Mouse (Mus musculus) forebrain, embryonic 14.5 days (tissue): ENCODE measurements at regions not wholly inside any gene's neighbourhood (a gene's known extent, or its start where the extent isn't known, plus 50 kb on each side); places are given as distances from the start of the nearest gene placed in this dataset.
"Not testable (repeated sequence)": the region's sequence is repeated elsewhere in the genome, so short reads cannot be mapped to it uniquely, and the experiment has no call there.

ENCODE experiments used
- ATAC-seq: fragments of 200-750 bp; cut with Nextera tagmentation; 2 replicates; pipeline ENCODE4 v1.8.0; 2017; ENCODE audit warnings: mild to moderate bottlenecking, moderate library complexity
- DNase-seq: peaks from one replicate; pipeline ENCODE4 v3.0.0-alpha.2; 2015; ENCODE audit warnings: low spot score
- H3K27ac ChIP-seq: fragments of 300-500 bp; sonication (generic); 2 replicates; pipeline ENCODE4 v1.5.1; 2014; ENCODE audit warnings: low read depth, mild to moderate bottlenecking, control low read depth, low read length, moderate library complexity
- H3K27me3 ChIP-seq: fragments of 300-500 bp; sonication (generic); replicated peaks from 2 replicates; pipeline ENCODE4 v1.6.1; 2014; ENCODE audit warnings: low read length, control low read depth, mixed read lengths; ENCODE audit not compliant: control insufficient read depth, insufficient read depth
- H3K36me3 ChIP-seq: fragments of 300-500 bp; sonication (generic); 2 replicates; pipeline ENCODE4 v1.6.1; 2014; ENCODE audit warnings: low read length, control low read depth; ENCODE audit not compliant: control insufficient read depth, insufficient read depth
- H3K4me1 ChIP-seq: fragments of 300-500 bp; sonication (generic); 2 replicates; pipeline ENCODE4 v1.6.1; 2014; ENCODE audit warnings: antibody characterized with exemption, low read length, control low read depth; ENCODE audit not compliant: control insufficient read depth, insufficient read depth
- H3K4me2 ChIP-seq: fragments of 300-500 bp; sonication (generic); 2 replicates; pipeline ENCODE4 v1.6.1; 2014; ENCODE audit warnings: mild to moderate bottlenecking, control low read depth, low read length
- H3K4me3 ChIP-seq: fragments of 300-500 bp; sonication (generic); 2 replicates; pipeline ENCODE4 v1.5.1; 2014; ENCODE audit warnings: low read depth, low read length, control low read depth
- H3K9ac ChIP-seq: fragments of 300-500 bp; sonication (generic); 2 replicates; pipeline ENCODE4 v1.6.1; 2014; ENCODE audit warnings: mild to moderate bottlenecking, low read length, control low read depth, moderate library complexity
- H3K9me3 ChIP-seq: fragments of 300-500 bp; sonication (generic); replicated peaks from 2 replicates; pipeline ENCODE4 v1.6.1; 2016; ENCODE audit warnings: low read length, control low read depth, mixed read lengths; ENCODE audit not compliant: control insufficient read depth
- WGBS: fragments of 180-500 bp; shearing (Covaris S2); extraction: QIAGEN DNeasy Blood & Tissue Kit; methylation state at CpG from one replicate; pipeline ENCODE4 v1.1.7; 2014; 5-methylcytosine and 5-hydroxymethylcytosine counted together

GRCm38 (mm10) chr10:6366182-6366581 is 392.1 kb upstream of the Oprm1 start:
- Histone ChIP-seq H3K4me3 (no peak overlapping the region), H3K27ac (no peak overlapping the region), H3K4me1 (no peaks in the 10 kb centered on the region), H3K36me3 (no peaks in the 10 kb centered on the region), H3K9ac (no peak overlapping the region), H3K4me2 (no peak overlapping the region), H3K9me3 (no peaks in the 10 kb centered on the region), H3K27me3 (no peaks in the 10 kb centered on the region)
- 87% methylated on average over 4 of the region's 4 CpGs for WGBS
- ATAC-seq (no peak), DNase-seq (no peak)

GRCm38 (mm10) chr10:6371666-6372065 is 386.6 kb upstream of the Oprm1 start:
- ATAC-seq = no peak
- no peaks in the 10 kb centered on the region for H3K36me3 ChIP-seq

DNA sequence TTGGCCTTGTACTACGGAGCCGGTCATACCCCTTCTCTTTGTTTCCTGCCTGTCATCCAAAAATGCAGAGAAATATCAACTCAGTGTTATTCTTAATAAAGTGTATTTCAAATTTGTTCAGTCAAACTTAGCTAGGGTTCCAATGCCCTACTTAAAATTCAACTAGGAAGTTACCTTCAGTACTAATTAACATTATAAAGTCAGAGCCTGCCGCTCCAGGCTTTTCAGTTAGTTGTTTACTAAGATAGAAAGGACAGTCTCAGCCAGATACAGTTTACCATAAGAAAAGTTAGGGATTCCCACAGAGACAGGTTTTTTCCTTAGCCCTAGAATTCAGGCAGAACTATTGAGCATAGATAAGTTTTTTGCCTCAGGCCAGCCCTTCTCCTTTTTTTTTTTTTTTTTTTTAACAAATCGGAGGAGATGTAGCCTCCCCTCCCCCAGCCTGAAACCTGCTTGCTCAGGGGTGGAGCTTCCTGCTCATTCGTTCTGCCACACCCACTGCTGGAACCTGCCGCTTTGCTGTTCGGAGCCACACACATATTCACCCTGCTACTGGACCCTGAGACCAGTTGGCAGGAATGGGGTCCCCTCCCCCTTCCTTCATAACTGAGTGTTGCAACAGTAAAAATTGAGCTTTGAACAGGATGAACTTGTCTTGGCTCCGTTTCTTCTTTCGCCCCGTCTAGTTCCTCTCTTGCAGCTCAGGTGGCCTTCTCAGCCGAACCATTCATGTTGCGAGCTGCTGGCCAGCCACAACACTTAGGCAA is 340.8 kb upstream of the Oprm1 start:
- H3K9ac ChIP-seq, H3K4me2 ChIP-seq, H3K27me3 ChIP-seq, ATAC-seq, H3K27ac ChIP-seq, H3K36me3 ChIP-seq, H3K9me3 ChIP-seq, H3K4me1 ChIP-seq, DNase-seq, H3K4me3 ChIP-seq: not testable (repeated sequence)
- WGBS = 79% methylated on average over 12 of the region's 12 CpGs

More at GRCm38 (mm10) chr10:6371666-6372065, 386.6 kb upstream of the Oprm1 start:
- Histone ChIP-seq H3K9me3 (no peaks in the 10 kb centered on the region), H3K27ac (no peak overlapping the region), H3K9ac (no peak overlapping the region), H3K4me1 (no peaks in the 10 kb centered on the region), H3K4me2 (no peak overlapping the region), H3K4me3 (no peak overlapping the region), H3K27me3 (no peaks in the 10 kb centered on the region)
- DNase-seq = no peak
- WGBS = 86% methylated on average over 2 of the region's 2 CpGs

GRCm38 (mm10) chr10:6418234-6418633 is 340.1 kb upstream of the Oprm1 start:
- H3K4me3 ChIP-seq, H3K4me2 ChIP-seq, DNase-seq, H3K4me1 ChIP-seq, H3K27me3 ChIP-seq, H3K27ac ChIP-seq, H3K36me3 ChIP-seq, ATAC-seq, H3K9me3 ChIP-seq, H3K9ac ChIP-seq: not testable (repeated sequence)

GRCm38 (mm10) chr10:6465824-6466223 is 292.5 kb upstream of the Oprm1 start:
- H3K4me1 ChIP-seq = no peaks in the 10 kb centered on the region
- H3K27ac ChIP-seq = no peak overlapping the region
- H3K4me2 ChIP-seq = no peak overlapping the region
- H3K27me3 ChIP-seq = no peaks in the 10 kb centered on the region
- no peak for ATAC-seq
- 60% methylated on average over 3 of the region's 3 CpGs for WGBS
- DNase-seq = peak; percentile 19
- H3K36me3 ChIP-seq = no peaks in the 10 kb centered on the region
- no peak overlapping the region for H3K9ac ChIP-seq
- H3K9me3 ChIP-seq = no peaks in the 10 kb centered on the region
- H3K4me3 ChIP-seq = no peak overlapping the region

- WGBS = 88% methylated on average over 1 of the region's 1 CpGs
- no peaks in the 10 kb centered on the region for H3K9me3 ChIP-seq
- ATAC-seq = no peak
Measured at GRCm38 (mm10) chr10:6480350-6480749, 278.0 kb upstream of the Oprm1 start.

DNA sequence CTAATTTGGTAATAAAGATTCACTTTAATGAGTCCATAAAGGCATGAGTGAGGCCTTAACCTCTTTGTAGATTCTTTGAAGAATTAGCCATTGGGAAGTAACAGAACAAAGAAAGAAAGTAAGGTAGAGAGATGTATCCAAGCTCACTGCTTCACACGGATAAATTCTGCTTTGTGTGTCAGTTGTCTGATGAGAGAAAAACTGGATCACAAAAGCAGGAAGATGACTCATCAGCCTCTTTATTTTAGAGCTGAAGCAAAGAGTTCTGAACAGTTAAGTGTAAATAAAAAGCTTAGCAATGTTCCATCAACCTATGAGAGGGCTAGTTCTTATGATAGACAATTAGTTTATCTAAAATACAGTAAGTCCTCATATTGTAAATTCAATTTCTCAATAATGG is 269.7 kb upstream of the Oprm1 start:
- 63% methylated on average over 1 of the region's 1 CpGs for WGBS

More at GRCm38 (mm10) chr10:6480350-6480749, 278.0 kb upstream of the Oprm1 start:
- Histone ChIP-seq H3K27me3 (no peaks in the 10 kb centered on the region), H3K27ac (no peak overlapping the region), H3K4me3 (no peak overlapping the region), H3K4me2 (no peak overlapping the region), H3K9ac (no peak overlapping the region), H3K4me1 (no peaks in the 10 kb centered on the region), H3K36me3 (no peaks in the 10 kb centered on the region)
- DNase-seq = no peak

DNA sequence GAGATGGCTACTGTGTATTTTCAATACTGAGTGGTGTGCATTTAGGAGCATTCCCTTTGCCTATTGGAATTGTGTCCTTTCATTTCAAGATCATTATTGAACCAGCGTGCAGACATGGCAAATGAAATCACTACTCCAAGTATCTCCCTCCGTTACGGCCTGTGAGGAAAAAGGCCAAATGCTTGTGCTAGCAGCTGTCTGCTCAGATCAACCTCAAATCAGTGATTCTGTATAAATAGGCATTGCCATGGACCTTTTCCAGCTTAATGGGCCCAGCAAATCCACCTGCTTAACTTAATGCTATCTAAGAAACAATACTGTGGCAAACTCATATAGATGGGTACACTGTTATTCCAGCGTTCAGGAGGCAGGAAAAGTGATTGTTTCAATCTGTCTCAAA is 265.6 kb upstream of the Oprm1 start:
- ATAC-seq = no peak
- DNase-seq = no peak
- Histone ChIP-seq H3K4me3 (no peak overlapping the region), H3K27ac (no peak overlapping the region), H3K4me2 (no peak overlapping the region), H3K9ac (no peak overlapping the region), H3K9me3 (no peaks in the 10 kb centered on the region), H3K27me3 (no peaks in the 10 kb centered on the region), H3K4me1 (no peaks in the 10 kb centered on the region), H3K36me3 (no peaks in the 10 kb centered on the region)
- 90% methylated on average over 4 of the region's 4 CpGs for WGBS

More for the DNA sequence above, 269.7 kb upstream of the Oprm1 start:
- Histone ChIP-seq H3K9me3 (no peaks in the 10 kb centered on the region), H3K9ac (no peak overlapping the region), H3K4me1 (no peaks in the 10 kb centered on the region), H3K4me3 (no peak overlapping the region), H3K27ac (no peak overlapping the region), H3K27me3 (no peaks in the 10 kb centered on the region), H3K36me3 (no peaks in the 10 kb centered on the region), H3K4me2 (no peak overlapping the region)
- ATAC-seq = no peak
- DNase-seq = no peak

DNA sequence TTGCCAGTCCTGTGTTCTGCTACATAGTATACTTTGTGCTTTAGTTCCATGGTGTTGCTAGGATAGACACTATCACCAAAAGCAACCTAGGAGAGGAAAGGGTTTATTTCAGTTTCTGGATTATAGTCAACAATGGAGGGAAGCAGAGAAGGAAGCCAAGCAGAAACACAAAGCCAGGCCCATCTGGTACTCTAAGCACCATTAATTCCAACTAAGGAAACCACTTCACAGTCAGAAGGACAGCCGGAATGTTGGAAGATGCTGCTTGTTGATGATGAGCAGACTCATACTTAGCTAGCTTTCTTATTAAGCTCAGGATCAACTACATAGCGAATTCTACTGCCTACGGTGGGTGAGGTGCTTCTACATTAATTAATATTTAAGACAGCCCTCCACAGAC is 263.2 kb upstream of the Oprm1 start:
- H3K4me3 ChIP-seq = no peak overlapping the region
- H3K4me1 ChIP-seq = no peaks in the 10 kb centered on the region
- DNase-seq (no peak), ATAC-seq (no peak)
- no peak overlapping the region for H3K4me2 ChIP-seq
- no peak overlapping the region for H3K9ac ChIP-seq
- no peak overlapping the region for H3K27ac ChIP-seq
- 79% methylated on average over 3 of the region's 3 CpGs for WGBS
- no peaks in the 10 kb centered on the region for H3K36me3 ChIP-seq
- H3K9me3 ChIP-seq = no peaks in the 10 kb centered on the region
- no peaks in the 10 kb centered on the region for H3K27me3 ChIP-seq
